Mouse (Mus musculus): ENCODE results near the gene Ncf1.

Gene Ncf1

DNA sequence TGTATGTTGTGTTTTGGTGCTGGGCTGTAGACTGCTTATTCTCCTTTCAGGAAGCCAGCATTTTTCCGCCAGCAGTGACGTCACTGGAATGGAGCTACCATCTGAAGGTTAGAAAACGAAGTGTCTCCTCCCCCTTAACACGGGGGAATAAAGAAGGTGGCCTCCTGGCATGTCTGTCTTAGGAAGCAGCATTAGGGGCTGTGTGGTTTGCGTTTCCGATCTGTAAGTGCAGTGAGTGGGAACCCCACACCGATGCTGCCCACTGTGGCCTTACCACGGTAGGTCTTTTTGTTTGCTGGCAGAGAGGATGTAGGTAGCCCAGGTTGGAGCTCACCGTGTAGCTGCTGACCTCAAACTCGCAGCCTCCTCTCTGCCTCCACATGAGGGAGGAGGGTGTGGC, 22.7 kb downstream of the Ncf1 start:
- no peak for DNase-seq (ENCODE audit: low spot score)

DNA sequence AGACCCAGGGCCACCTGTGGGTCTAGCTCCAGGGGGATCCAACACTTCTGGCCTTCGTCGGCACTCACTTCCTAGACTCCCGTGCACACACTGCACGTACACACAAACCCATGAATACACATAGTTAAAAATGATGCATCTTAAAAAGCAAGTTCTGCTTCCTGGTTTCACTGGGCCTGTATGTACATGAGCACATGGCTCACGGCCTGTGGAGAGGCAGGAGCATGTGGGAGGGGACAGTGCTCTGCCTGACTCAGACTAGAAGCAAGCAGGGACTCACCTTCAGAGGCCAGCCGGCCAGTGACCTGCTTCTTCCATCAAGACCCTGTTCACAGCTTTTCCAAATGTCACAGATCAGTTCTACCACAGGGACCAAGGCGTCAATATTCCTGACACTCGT, 35.8 kb downstream of the Ncf1 start:
- DNase-seq (ENCODE audit: low spot score), result no peak

DNA sequence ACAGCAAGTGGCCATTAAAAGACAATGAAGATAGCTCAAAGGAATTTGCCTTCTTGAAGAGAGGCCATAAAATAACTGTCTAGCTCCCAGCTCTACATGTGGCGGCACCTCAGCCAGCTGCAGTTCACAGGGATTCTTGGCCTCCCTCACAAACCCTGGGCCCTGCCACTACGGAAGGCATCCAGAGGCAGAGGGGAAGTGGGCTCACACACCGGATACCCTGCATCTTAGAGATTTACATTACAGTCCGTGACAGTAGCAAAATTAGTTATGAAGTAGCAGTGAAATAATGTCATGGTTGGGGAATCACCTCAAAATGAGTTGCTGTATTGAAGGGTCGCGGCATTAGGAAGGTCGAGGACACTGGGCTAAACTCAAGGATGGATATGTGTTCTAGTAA, 40.9 kb downstream of the Ncf1 start:
- no peak for DNase-seq (ENCODE audit: low spot score)

DNA sequence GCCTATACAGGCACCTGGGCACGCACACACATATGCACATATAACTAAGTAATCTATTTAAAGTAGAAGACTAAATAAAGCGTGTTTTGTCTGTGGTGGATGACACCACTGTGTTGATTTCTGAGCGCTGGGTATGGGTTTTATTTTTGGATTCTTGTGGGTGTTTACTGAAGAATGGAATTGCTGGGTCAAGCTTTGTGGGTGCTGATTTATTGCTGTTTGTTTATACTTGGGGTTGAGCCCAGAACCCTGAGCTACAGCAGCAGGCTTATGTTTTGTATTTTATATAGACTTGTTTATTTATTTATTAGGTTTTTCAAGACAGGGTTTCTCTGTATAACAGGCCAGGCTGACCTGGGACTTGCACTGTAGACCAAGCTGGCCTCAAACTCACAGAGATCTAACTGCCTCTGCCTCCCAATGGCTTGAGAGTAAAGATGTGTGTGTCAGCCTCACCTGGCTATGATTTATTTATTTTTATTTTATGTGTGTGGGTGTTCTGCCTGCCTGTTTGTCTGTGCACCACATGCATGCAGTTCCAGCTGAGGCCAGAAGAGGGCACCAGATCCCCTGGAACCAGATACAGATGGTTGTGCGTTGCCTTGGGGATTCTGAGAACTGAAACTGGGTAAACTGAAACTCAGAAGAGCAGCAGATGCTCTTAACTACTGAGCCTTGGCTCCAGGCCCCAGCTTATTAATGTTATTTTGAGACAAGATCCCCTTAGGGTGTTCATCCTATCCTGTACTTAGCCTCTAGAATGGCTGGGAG, 42.3 kb downstream of the Ncf1 start:
- DNase-seq (ENCODE audit: low spot score), result no peak

DNA sequence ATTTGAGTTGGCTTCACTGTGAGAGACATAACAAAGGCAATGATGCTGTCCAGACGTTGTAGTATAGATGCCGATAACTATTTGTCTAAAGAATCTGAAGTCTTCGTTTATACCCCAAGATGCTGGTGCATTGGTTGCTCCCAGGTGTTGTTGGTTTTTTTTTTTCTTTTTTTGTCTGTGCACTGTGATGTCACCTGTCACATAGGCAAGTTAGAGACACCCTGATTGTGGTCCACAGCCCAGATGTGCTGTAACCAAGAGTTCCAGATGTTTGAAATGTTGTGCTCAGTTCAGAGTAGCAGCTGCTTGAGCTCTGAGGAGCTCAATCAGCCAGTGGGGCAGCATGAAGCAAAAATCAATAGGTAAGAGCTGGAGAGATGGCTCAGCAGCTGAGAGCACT, 43.4 kb downstream of the Ncf1 start:
- DNase-seq (ENCODE audit: low spot score), result no peak

DNA sequence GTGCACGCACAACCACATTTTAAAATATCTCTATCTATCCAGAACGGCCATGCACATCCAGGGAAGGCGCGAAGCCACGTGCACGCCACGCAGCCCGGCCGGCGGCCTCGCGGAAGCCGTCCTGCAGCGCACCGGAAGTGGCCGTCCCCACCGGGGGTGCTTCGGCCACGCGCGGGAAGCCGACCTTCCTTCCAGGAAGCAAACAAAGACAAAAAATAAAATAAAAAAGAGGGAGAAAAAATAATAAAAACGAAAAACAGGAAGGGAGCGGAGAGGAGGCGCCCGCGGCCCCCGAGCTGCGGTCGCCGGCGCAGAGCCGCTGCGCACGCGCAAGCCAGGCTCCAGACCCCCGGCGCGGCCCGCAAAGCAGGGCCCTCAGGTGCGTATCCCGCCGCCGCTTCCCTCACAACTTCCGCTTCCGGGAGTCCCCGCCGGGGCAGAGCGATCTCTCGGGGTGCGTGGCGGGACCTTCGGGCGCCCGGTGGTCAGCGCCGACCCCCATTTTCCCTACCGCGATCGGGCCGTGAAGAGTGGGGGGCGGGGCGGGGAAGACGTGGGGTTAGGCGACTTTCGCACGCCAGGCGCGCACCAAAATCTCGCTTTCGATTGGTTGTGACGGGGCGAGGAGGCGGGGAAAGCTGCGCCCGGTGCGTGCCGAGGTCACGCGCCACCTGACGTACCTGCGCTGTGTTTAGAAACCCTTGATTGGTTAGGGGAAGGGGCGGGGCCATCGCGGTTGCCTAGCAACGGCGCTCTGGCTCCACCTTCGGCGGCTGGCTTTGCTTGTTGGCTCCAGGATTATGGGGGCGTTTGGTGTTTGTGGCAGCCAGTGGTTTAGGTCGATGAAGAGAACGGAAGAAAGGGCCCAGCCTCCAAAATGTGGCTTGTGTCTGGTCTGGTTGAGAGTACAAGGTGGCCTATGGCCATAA, 45.3 kb downstream of the Ncf1 start, which contains the start of gene Gtf2ird2:
Gene Gtf2ird2, plus strand, starts transcription at position 140 of the 929 bp plus-strand sequence.
- peak; percentile 98 for DNase-seq (ENCODE audit: low spot score)

DNA sequence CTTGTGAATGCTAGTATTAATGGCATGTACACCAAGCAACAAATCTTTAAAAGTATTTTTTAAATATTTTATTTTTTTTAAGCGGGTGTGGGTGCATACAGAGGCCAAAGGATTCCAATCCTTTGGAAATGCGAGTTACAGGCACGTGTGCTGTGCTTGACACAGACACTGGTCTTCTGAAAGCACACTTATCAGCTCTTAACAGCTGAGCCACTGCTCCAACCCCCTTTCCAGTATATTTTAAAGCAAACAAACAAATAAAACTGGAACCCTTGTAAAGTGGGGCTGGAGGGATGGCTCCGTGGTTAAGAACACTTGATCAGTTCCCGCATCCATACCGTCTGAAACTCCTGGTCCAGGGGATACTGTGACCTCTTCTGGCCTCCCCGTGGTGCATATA, 46.3 kb downstream of the Ncf1 start:
- no peak for DNase-seq (ENCODE audit: low spot score)

DNA sequence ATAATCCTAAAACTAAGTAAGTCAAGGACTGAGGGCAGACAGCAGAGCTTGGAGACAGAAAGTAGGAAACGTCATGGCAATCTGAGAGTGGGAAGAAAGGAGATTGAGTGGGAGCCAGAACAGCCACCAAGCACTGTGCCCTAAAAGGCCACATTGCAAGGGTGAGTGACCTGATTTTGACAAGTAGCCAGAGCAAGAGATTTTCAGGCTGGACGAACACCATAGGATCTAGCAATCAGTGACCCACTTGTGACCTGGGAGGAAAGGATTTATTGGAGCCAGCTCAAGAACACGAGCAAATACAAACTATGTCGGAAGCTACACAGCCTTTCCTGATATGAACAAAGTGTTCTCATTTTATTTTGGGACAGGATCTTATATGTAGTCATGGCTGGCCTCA, 46.7 kb downstream of the Ncf1 start:
- DNase-seq (ENCODE audit: low spot score), result no peak

DNA sequence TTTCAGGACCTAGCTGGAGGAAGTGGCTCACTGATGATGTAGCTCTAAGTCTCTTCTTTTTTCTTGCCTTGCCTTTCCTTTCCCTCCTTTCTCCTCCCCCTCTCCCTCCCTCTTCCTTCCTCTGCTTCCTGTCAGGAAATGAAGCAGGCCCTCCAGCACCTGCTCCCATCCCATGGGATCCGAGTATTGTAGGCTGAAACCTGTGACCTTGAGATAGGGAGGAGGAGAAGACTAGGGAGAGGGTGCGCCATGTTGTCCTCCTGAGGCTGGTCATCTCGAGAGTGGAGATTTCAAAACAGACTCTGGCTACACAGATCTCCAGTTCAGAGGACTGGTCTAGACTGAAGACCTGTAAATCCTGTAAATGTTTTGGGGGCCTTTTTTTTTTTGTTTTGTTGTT, 47.3 kb downstream of the Ncf1 start:
- no peak for DNase-seq (ENCODE audit: low spot score)

DNA sequence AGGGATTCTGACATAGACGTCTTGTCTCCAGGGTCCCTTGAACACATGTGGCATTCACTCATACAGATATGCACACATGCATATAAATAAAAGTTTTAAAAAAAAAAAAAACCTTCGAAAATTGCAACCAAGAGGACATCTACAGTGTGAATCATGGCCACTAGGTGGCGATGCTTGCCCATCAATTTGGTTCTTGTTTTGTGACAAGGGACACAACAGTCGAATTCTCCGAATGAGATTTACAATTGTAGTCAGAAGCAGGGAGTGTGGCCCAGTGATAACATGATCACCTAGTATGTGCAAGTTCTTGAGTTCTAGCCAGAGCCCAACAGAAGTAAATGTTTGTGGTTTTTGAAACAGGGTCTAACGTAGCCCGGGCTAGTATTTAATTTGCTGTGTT, 49.6 kb downstream of the Ncf1 start:
- peak; percentile 85 for DNase-seq (ENCODE audit: low spot score)

DNA sequence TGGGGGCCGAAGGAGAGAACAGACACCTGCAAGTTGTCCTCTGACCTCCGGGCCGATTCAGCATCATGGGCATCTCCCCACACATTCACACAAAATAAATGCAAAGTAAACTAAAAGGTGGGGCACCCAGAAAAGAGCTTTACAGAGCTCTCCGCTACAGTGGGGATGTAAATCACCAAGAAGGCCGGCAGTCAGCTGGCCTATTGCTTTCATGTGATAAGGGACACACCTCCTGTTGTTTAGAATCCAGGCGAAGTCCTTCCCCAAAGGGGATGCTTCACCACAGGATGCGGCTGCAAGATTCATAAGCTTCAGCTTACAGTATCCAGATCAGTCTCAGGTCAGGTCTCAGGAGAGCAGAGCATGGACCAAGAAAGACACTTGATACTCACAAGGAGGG, 50.9 kb downstream of the Ncf1 start:
- no peak for DNase-seq (ENCODE audit: low spot score)

DNA sequence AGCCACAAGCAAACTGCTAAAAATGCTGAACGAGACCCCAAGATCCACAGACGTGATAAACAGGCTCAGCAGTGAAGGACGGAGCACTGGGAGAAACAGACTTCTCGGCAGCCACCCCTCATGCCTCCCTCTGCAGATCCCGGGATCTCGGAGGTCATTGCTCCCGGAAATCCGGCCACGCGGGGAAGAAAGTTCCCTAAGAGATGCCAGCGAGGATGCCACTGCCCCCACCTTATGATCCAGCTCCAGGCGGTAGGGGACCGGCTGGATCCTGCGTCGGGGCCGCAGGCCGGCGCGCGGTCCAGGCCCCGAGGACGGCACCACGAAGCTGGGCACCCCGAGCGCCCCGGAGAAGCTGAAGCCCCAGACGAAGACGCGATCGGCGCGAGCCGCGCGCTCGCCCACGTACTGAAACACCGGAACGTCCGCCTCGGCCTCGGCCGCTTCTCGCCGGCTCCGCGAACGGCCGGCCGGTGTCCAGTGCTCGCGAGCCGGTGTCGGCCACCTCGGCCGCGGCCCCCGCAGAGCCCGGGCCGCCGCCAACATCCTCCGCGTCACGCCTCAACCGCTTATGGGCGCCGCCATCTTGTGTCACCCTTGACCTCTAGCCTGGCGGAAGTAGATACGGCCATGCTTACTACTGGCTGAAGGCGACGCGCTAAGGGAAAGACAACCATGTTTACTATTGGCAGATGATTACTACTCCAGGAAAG, 53.1 kb downstream of the Ncf1 start, which contains the start of gene Rcc1l:
Gene Rcc1l, minus strand, starts transcription at position 606 of the 713 bp plus-strand sequence.
- peak; percentile 77 for DNase-seq (ENCODE audit: low spot score)

DNA sequence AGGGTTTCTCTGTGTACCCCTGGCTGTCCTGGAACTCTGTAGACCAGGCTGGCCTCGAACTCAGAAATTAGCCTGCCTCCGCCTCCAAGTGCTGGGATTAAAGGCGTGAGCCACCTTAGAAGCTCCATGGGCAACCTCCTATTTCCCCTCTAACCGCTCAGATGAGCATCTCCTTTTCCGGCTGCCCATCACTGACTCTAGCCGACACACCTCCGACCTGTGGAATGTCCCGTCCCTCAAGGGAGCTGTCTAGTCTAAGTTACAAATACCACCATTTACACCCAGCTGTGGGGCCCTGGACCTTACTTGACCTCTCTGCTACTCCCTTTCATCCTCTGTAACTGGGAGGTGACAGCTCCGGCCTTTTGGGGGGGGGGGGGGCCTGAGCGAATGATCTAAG, 53.7 kb downstream of the Ncf1 start:
- no peak for DNase-seq (ENCODE audit: low spot score)

DNA sequence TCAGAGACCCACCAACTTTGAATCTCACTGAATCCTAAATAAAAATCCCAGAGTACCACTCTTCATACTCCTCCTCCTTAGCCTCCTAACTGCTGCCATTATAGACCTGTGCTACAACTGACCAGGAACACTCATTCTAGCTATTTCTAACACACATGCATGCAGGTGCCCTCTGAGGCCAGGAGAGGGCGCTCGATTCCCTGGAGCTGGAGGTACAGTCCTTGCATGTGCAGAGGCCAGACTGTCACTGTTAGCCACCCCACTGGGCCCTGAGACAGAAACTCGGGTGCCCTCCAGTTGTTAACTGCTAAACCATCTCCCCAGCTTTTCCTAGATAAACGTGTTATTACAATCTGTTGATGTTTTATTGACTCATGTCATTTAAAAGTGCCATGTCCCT, 56.2 kb downstream of the Ncf1 start:
- no peak for DNase-seq (ENCODE audit: low spot score)

DNA sequence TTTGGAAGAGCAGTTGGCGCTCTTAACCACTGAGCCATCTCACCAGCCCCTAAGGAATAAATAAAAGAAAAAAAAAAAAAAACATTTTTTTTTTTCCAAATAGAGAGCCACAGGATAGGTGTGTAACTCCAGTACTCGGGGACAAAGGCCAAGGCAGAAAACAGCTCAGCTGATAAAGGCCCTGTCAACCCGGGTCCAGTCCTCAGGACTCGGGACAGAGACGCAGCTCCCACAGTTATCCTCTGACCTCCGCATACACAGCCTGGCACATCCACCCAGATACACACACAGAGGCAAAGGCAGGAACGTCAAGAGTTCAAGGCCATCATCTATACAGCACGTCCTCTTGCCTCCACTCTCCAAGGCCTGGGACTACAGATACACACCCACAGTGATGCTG, 59.3 kb downstream of the Ncf1 start:
- DNase-seq (ENCODE audit: low spot score), result no peak
